Mouse (Mus musculus) C2C12 (cell line): ENCODE results near the gene Fiz1.

Source experiments
- CEBPB ChIP-seq: IDR thresholded peaks from one replicate; pipeline ENCODE4 v1.6.1; 2011; ENCODE audit warnings: low read depth, mild to moderate bottlenecking, control low read depth, moderate library complexity
- CTCF ChIP-seq: IDR thresholded peaks from one replicate; pipeline ENCODE4 v1.5.1; 2011; ENCODE audit not compliant: control insufficient read depth, insufficient read depth, insufficient read length
- FOSL1 ChIP-seq: IDR thresholded peaks from one replicate; pipeline ENCODE4 v1.8.0; 2011; ENCODE audit warnings: mild to moderate bottlenecking, low read length; ENCODE audit not compliant: poor library complexity, insufficient read depth, severe bottlenecking
- MAX ChIP-seq: IDR thresholded peaks from one replicate; pipeline ENCODE4 v1.6.1; 2011; ENCODE audit warnings: mild to moderate bottlenecking, control low read depth
- MYOD1 ChIP-seq: IDR thresholded peaks from one replicate; pipeline ENCODE4 v1.6.1; 2011; ENCODE audit warnings: low read depth; ENCODE audit not compliant: control insufficient read depth, insufficient read length
- USF1 ChIP-seq: IDR thresholded peaks from one replicate; pipeline ENCODE4 v1.6.1; 2011; ENCODE audit warnings: low read depth, mild to moderate bottlenecking, control low read depth, moderate library complexity

GRCm38 (mm10) chr7:5057804-5058203, 43.3 kb upstream of the Fiz1 start:
- no peak for TF ChIP-seq CTCF
- no peak for TF ChIP-seq FOSL1
- TF ChIP-seq CEBPB = no peak
- no peak for TF ChIP-seq USF1
- TF ChIP-seq MAX = no peak
- no peak for TF ChIP-seq MYOD1
